Mouse (Mus musculus) lung, embryonic 15.5 days (tissue): ENCODE data around the gene Cacna1a. TPM values are rescaled to one million over a fixed set of nuclear protein-coding genes. Genes with fewer than 3 reads are reported as not detected.
"Not testable (repeated sequence)": the region's sequence is repeated elsewhere in the genome, so short reads cannot be mapped to it uniquely, and the experiment has no call there.

ENCODE experiments used
- ATAC-seq: fragments of 200-750 bp; cut with Nextera tagmentation; 2 replicates; pipeline ENCODE4 v1.8.0; 2017; ENCODE audit warnings: moderate number of reproducible peaks, borderline replicate concordance; ENCODE audit not compliant: low FRiP score, low TSS enrichment; ENCODE audit errors: extremely low read depth
- H3K27ac ChIP-seq: fragments of 300-500 bp; sonication (generic); 2 replicates; pipeline ENCODE4 v1.5.1; 2015; ENCODE audit warnings: moderate library complexity, mild to moderate bottlenecking, inconsistent platforms
- H3K27me3 ChIP-seq: fragments of 300-500 bp; sonication (generic); 2 replicates; pipeline ENCODE4 v1.6.1; 2015; ENCODE audit warnings: inconsistent platforms
- H3K36me3 ChIP-seq: fragments of 300-500 bp; sonication (generic); 2 replicates; pipeline ENCODE4 v1.6.1; 2015; ENCODE audit warnings: inconsistent platforms
- H3K4me1 ChIP-seq: fragments of 300-500 bp; sonication (generic); 2 replicates; pipeline ENCODE4 v1.6.1; 2015; ENCODE audit warnings: inconsistent platforms
- H3K4me2 ChIP-seq: fragments of 300-500 bp; sonication (generic); 2 replicates; pipeline ENCODE4 v1.6.1; 2015; ENCODE audit warnings: inconsistent platforms, mild to moderate bottlenecking, moderate library complexity
- H3K4me3 ChIP-seq: fragments of 300-500 bp; sonication (generic); 2 replicates; pipeline ENCODE4 v1.5.1; 2015; ENCODE audit warnings: mild to moderate bottlenecking, inconsistent platforms
- H3K9ac ChIP-seq: fragments of 300-500 bp; sonication (generic); 2 replicates; pipeline ENCODE4 v1.6.1; 2015; ENCODE audit warnings: inconsistent platforms
- H3K9me3 ChIP-seq: fragments of 300-500 bp; sonication (generic); 2 replicates; pipeline ENCODE4 v1.6.1; 2016; ENCODE audit warnings: inconsistent platforms
- WGBS: fragments of 180-500 bp; shearing (Covaris S2); methylation state at CpG from one replicate; pipeline ENCODE4 v1.1.7; 2015; 5-methylcytosine and 5-hydroxymethylcytosine counted together
- polyA plus RNA-seq: library from polyadenylated mRNA; unstranded; fragments of >200 nt; fragmentation: Nextera tagmentation; extraction: Ambion mirVana; gene quantifications from 2 replicates; pipeline ENCODE4 v1.2.1, GENCODE M21; 2015

Cacna1a gene
- polyA plus RNA-seq, 1 experiment from 2014 or later, result 2.1 TPM

DNA sequence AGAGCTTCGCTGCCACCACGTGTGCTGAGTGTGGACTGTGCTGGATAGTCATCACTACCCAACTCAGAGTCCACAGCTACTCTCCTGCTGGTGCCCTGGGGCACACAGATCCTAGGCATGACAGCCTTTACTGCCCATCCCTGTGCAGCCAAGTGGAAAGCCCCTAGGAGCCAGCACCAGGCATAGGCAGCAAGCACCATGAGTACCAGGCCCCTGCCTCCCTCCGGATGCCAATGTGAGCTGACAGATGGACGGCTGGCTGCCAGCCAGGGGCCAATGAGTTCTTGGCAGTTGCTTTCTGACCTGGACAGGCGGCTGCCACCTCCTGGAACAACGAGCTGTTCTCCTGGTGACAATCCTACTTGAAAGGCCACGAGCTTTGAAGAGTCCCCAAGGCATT is 97.6 kb downstream of the Cacna1a start:
- no peaks in the 10 kb centered on the region for H3K36me3 ChIP-seq
- ATAC-seq, result no peak
- H3K4me2 ChIP-seq, result no peak overlapping the region
- no peak overlapping the region for H3K4me3 ChIP-seq
- 50% methylated on average over 7 of the region's 7 CpGs for WGBS
- no peaks in the 10 kb centered on the region for H3K4me1 ChIP-seq
- no peaks in the 10 kb centered on the region for H3K27me3 ChIP-seq
- H3K9ac ChIP-seq, result no peak overlapping the region
- H3K27ac ChIP-seq, result no peak overlapping the region
- H3K9me3 ChIP-seq, result no peaks in the 10 kb centered on the region

DNA sequence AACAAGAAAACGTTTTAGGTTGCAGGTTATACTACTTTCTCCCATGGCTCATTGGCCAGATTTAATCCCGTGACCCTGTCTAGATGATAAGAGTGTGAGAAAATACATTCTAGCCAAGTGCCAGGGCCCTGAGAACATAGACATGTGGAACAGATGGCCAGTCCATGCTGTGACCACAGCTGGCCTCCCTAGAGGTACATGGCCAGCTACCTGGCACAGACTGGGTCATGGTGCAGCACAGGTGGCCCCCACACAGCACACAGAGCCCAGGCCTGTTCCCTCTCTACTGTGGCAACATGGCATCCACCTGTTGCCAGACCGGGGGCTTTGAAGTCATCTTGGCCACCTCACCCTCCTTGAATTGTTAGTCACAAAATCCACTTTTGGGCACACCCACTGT is 101.0 kb downstream of the Cacna1a start:
- no peak for ATAC-seq
- Histone ChIP-seq H3K9ac (no peak overlapping the region), H3K4me1 (no peaks in the 10 kb centered on the region), H3K9me3 (no peaks in the 10 kb centered on the region), H3K27ac (no peak overlapping the region), H3K4me3 (no peak overlapping the region), H3K27me3 (no peaks in the 10 kb centered on the region), H3K36me3 (no peaks in the 10 kb centered on the region), H3K4me2 (no peak overlapping the region)
- WGBS, result 67% methylated on average over 3 of the region's 3 CpGs

DNA sequence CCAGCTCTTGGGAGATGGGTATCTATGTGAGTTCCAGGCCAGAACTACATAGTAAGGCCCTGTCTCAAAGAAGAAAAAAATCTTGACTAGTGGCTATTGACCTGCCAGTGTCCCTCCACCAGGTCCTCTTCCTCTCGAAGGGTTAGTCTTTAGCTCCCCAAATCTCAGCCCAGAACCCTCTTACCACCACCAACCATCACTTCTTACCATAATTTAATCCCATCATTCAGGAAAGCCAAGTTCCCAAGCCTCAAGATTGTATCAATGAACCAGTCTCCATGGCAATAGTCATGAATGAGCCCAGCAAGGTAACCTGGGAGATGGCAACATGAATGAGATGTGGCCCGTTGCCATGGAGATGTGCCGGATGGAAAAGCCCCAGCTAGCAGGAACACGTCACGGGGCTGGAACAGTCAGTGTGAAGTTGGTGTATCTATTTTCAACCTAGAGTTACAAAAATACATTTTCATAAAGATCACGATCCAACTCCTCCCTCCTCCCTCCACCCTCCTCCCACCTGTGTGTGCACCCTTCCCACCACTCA is 106.4 kb downstream of the Cacna1a start:
- H3K27me3 ChIP-seq, result no peaks in the 10 kb centered on the region
- H3K27ac ChIP-seq, result no peak overlapping the region
- H3K9ac ChIP-seq, result no peak overlapping the region
- H3K4me1 ChIP-seq, result no peaks in the 10 kb centered on the region
- WGBS, result 75% methylated on average over 6 of the region's 6 CpGs
- no peaks in the 10 kb centered on the region for H3K9me3 ChIP-seq
- no peaks in the 10 kb centered on the region for H3K36me3 ChIP-seq
- no peak for ATAC-seq
- H3K4me3 ChIP-seq, result no peak overlapping the region
- H3K4me2 ChIP-seq, result no peak overlapping the region

DNA sequence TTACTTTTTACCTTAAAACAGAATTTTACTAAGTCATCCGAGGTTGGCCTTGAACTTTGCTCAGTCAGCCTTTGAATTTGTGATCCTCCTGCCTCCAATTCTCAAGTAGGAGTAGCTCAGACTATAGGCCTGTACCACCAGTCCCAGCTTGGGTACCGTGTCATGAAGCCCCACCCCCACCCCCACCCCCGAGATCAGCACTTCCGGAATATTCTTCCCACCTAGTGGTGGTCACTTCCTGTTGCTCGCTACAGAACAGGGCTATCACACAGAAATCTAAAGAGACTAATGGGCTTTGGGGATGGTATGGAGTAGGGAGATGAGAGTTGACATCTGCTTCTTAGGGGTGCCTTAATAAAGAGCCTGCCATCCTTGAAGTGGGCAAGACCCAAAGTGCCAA is 112.9 kb downstream of the Cacna1a start:
- no peak overlapping the region for H3K27ac ChIP-seq
- no peak overlapping the region for H3K9ac ChIP-seq
- no peak overlapping the region for H3K4me3 ChIP-seq
- no peaks in the 10 kb centered on the region for H3K36me3 ChIP-seq
- no peaks in the 10 kb centered on the region for H3K27me3 ChIP-seq
- no peaks in the 10 kb centered on the region for H3K9me3 ChIP-seq
- no peak for ATAC-seq
- H3K4me1 ChIP-seq, result no peaks in the 10 kb centered on the region
- no peak overlapping the region for H3K4me2 ChIP-seq
- 52% methylated on average over 5 of the region's 5 CpGs for WGBS

DNA sequence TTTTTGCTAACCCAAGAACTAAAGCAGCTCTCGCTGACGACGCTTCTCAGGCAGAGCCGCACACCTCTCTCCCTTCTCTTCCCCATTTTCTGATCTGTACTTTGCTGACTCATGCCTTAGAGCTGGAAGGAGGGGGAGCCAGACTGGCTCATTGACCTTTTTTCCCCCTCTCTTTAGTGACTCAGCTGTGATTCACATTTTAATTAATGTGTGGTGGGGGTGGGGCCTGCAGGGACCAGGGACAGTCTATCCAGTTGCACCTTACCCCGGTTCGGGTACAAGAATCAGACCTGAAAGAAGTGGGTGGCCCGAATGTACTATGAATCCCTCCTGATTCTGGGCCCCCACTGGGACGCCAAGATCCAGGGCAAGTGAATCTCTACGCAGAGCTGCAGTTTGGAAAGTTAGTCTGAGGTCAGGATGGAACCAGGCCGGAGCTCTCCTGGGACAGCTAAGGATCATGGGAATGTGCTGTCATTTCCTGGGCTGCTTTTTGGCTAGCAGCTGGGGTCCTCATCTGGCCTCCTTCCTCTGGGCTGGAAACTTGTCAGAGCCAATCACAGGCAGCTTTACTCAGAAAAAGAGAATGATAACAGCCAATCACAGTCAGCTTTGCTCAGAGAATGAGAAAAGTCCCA is 113.5 kb downstream of the Cacna1a start:
- Histone ChIP-seq H3K4me3 (no peak overlapping the region), H3K27ac (no peak overlapping the region), H3K36me3 (no peaks in the 10 kb centered on the region), H3K4me1 (no peaks in the 10 kb centered on the region), H3K4me2 (no peak overlapping the region), H3K9ac (no peak overlapping the region), H3K9me3 (no peaks in the 10 kb centered on the region), H3K27me3 (no peaks in the 10 kb centered on the region)
- WGBS, result 70% methylated on average over 10 of the region's 10 CpGs
- no peak for ATAC-seq

DNA sequence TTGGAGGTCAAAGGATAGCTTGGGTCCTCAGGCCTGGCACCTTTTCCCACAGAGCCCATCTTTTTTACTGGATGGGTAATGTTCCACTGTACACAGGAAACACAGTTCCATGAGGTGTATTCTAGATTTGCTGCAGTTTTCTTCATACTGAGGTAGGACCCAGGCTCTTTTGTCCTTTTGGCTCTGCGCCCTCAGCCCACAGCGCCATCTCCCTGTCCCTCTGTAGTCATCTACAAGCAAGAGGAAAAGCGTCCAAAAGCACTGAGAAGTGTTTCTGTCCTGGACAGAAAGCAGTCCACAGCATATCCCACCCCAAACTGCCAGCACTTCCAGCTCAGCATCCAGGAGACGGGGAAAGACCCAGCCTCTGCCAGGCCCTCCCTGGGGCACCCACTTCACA is 114.4 kb downstream of the Cacna1a start:
- Histone ChIP-seq H3K4me1 (no peaks in the 10 kb centered on the region), H3K4me3 (no peak overlapping the region), H3K36me3 (no peaks in the 10 kb centered on the region), H3K27ac (no peak overlapping the region), H3K9ac (no peak overlapping the region), H3K27me3 (no peaks in the 10 kb centered on the region), H3K9me3 (no peaks in the 10 kb centered on the region), H3K4me2 (no peak overlapping the region)
- ATAC-seq, result no peak
- WGBS, result 80% methylated on average over 4 of the region's 4 CpGs

DNA sequence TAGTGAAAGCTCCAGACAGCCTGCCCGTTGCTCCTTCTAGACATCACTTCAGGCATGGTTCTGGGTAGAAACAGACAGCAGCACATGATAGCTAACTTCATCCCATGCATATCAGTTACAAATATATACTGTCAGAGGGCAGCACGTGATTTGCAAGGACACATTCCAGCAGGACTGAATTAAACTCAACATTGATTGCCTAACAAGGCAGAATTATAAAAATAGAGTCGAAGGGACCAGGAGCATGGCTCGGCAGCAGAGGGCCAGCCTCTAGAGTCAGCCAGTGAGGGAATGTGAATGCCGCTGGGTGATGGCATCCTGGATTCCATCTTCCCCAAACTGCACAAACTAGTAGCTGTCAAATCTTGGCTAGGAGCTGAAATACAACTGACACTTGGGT is 119.0 kb downstream of the Cacna1a start:
- no peaks in the 10 kb centered on the region for H3K4me1 ChIP-seq
- H3K27ac ChIP-seq, result no peak overlapping the region
- no peaks in the 10 kb centered on the region for H3K36me3 ChIP-seq
- H3K9ac ChIP-seq, result no peak overlapping the region
- no peak for ATAC-seq
- H3K27me3 ChIP-seq, result no peaks in the 10 kb centered on the region
- WGBS, result 72% methylated on average over 5 of the region's 5 CpGs
- no peak overlapping the region for H3K4me3 ChIP-seq
- H3K9me3 ChIP-seq, result no peaks in the 10 kb centered on the region
- no peak overlapping the region for H3K4me2 ChIP-seq

DNA sequence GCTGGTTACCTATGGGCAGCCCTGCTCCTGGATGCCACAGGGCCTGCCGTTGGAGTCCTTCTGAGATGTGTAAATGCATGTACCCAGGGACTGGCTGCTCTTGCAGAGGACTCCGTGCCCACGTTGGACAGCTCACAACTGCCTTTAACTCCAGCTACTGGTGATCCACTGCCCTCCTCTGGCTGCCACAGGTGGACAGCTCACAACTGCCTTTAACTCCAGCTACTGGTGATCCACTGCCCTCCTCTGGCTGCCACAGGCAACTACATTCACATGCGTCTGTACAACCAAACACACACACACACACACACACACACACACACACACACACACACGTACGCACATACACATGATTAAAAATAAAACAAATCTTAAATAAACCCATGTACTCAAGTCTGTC is 121.5 kb downstream of the Cacna1a start:
- not testable (repeated sequence) for H3K4me3 ChIP-seq, ATAC-seq, H3K4me2 ChIP-seq, H3K27me3 ChIP-seq, H3K4me1 ChIP-seq, H3K9ac ChIP-seq, H3K9me3 ChIP-seq, H3K27ac ChIP-seq, H3K36me3 ChIP-seq
- 78% methylated on average over 5 of the region's 6 CpGs for WGBS

DNA sequence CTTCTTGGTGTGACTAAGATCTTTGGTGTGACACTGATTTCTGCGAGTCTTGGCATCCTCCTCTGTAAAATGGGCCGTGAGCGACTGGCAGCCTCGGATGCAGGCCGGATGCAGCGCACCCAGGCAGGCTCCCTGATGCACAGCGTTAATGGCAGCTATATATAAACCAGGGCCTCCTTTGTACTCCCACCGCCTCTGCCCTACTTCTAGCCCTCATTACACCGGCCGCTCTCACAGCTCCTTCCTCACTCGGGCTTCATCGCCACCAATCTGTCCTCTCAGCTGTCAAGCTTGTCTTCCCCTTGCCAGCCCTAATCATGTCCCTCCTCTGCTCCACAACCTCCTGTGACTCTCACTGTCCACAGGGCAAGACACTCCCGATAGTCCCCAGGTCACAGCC is 123.4 kb downstream of the Cacna1a start:
- WGBS, result 82% methylated on average over 13 of the region's 13 CpGs

DNA sequence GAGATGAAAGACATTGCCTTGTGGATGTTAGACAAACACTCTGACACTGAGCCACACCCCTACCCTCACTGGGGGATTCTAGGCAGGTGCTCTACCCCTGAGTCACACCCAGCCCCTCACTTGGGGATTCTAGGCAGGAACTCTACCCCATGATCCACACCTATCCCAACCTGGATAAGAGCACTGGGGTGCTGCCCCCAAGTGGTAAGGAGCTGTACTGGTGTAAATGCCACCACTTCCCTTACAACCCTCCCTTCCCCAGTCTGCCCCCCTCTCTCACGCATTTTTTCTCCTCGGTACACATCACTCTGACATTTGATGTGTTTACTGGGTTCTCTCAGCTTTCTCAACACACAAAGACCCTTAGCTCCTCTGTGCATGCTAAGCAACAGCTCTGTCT is 125.5 kb downstream of the Cacna1a start:
- Histone ChIP-seq H3K4me3 (no peak overlapping the region), H3K36me3 (no peaks in the 10 kb centered on the region), H3K27ac (no peak overlapping the region), H3K9ac (no peak overlapping the region), H3K4me2 (no peak overlapping the region), H3K27me3 (no peaks in the 10 kb centered on the region), H3K4me1 (no peaks in the 10 kb centered on the region), H3K9me3 (no peaks in the 10 kb centered on the region)
- 11% methylated on average over 2 of the region's 2 CpGs for whole genome bisulfite sequencing
- ATAC-seq, result no peak

More for the DNA sequence above, 123.4 kb downstream of the Cacna1a start:
- Histone ChIP-seq H3K4me2 (no peak overlapping the region), H3K27me3 (no peaks in the 10 kb centered on the region), H3K9ac (no peak overlapping the region), H3K4me1 (no peaks in the 10 kb centered on the region), H3K27ac (no peak overlapping the region), H3K36me3 (no peaks in the 10 kb centered on the region), H3K4me3 (no peak overlapping the region), H3K9me3 (no peaks in the 10 kb centered on the region)
- ATAC-seq, result no peak

DNA sequence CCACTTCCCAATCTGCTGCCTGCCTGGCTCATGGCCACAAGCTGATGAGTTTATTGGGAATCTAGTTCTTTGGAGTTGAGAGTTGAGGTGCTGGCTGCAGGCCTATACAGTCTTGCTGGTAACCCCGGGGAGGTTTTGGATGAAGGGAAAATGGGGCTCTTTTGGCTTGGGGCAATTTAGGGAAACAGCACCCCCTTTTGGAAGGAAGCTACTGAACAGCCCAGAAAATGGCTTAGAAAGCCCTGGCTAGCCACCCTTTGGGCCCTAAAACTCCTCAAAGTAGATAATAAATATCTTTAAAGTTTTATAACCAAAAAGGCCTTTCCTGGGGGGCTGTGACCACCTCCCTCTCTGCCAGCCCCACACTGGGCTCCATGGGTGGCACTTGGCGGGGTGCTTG is 129.9 kb downstream of the Cacna1a start:
- H3K36me3 ChIP-seq, result no peaks in the 10 kb centered on the region
- H3K4me2 ChIP-seq, result no peak overlapping the region
- ATAC-seq, result no peak
- 0 out of 2 replicates have a peak, but pooled peaks cover 9% of the 10 kb centered on the region for H3K4me1 ChIP-seq
- no peak overlapping the region for H3K9ac ChIP-seq
- no peak overlapping the region for H3K4me3 ChIP-seq
- no peaks in the 10 kb centered on the region for H3K27me3 ChIP-seq
- no peak overlapping the region for H3K27ac ChIP-seq
- H3K9me3 ChIP-seq, result no peaks in the 10 kb centered on the region
- 66% methylated on average over 2 of the region's 2 CpGs for WGBS

DNA sequence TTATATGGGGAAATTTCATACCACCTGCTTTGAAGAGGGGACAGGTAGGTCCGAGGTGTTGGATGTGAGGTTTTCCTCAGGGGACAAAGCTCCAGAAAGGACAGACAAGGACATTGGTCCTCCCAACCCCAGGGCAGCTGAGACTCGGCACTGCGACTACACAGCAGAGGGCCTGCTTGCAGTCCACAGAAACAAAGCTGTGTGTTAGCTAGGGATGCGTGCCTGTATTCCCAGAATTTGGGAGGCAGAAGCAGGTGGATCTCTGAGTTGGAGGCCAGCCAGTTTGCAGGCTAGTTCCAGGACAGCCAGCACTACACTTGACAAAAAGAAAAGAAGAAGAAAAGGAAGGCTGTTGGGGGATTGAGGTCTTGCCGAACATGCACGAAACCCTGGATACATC is 130.5 kb downstream of the Cacna1a start:
- no peak for ATAC-seq
- Histone ChIP-seq H3K9me3 (no peaks in the 10 kb centered on the region), H3K36me3 (no peaks in the 10 kb centered on the region), H3K4me1 (0 out of 2 replicates have a peak, but pooled peaks cover 9% of the 10 kb centered on the region), H3K4me2 (no peak overlapping the region), H3K27ac (no peak overlapping the region), H3K9ac (no peak overlapping the region), H3K27me3 (no peaks in the 10 kb centered on the region), H3K4me3 (no peak overlapping the region)
- WGBS, result 82% methylated on average over 6 of the region's 6 CpGs
